Mouse (Mus musculus): ENCODE measurements around the gene Nek4.

DNA sequence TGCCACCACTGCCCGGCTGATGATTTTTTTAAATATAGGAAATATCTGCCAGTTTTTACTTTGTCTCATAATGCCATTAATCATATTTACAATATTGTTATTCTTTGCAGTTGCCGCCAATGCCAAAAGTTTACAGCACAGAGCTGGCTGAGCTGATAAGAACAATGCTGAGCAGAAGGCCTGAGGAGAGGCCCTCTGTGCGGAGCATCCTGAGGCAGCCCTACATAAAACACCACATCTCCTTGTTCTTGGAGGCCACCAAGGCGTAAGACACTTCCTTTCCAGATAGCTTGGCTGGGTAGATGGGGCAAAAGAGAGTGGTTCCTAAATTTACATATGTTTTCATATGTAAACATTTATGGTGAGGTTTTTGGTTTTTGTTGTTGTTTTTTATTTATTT, 7.9 kb downstream of the Nek4 start:
- no peak for TF ChIP-seq CTCF (IDR thresholded peaks at IDR 0.05; ENCODE audit: borderline replicate concordance, insufficient read depth, low read depth, low read length)
- no peak for TF ChIP-seq POLR2A (IDR thresholded peaks at IDR 0.05; ENCODE audit: borderline replicate concordance, insufficient read depth, low read length)

Measured in cerebellum, adult 2 months (tissue).